Mouse (Mus musculus): ENCODE data around the gene A630095N17Rik. TPM values are rescaled to one million over a fixed set of nuclear protein-coding genes. Genes with fewer than 3 reads are reported as not detected.

A630095N17Rik gene
- polyA plus RNA-seq, 1 experiment from 2014 or later = not detected

DNA sequence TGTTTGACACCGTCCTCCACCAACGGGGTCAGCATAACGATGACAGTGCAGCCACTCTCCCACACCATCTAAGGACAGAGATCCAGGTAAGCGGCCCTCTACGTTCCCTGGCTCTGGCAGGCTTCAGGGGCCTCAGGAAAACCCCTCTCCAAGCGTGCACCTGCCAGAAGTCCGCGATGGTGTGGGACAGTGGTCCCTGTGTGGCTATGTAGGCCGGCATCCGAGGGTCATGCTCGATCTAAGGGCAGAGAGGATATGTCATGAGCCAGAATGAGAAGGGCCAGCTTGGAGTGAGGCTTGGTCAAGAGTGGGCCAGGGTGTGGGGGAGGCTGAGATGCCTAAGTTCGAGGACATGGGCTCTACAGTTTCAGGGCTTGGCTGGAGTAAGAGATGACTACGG, 20.4 kb upstream of the A630095N17Rik start:
- Histone ChIP-seq H3K9me3 (no peaks in the 10 kb centered on the region), H3K4me3 (no peak overlapping the region), H3K4me2 (replicated peaks) (no peak overlapping the region), H3K36me3 (no peaks in the 10 kb centered on the region), H3K9ac (replicated peaks) (no peak overlapping the region), H3K27me3 (no peaks in the 10 kb centered on the region), H3K27ac (replicated peaks) (no peak overlapping the region), H3K4me1 (peaks cover 35% of the 10 kb centered on the region)
- 78% methylated on average over 13 of the region's 13 CpGs for WGBS
- no peak for ATAC-seq (replicated peaks)

DNA sequence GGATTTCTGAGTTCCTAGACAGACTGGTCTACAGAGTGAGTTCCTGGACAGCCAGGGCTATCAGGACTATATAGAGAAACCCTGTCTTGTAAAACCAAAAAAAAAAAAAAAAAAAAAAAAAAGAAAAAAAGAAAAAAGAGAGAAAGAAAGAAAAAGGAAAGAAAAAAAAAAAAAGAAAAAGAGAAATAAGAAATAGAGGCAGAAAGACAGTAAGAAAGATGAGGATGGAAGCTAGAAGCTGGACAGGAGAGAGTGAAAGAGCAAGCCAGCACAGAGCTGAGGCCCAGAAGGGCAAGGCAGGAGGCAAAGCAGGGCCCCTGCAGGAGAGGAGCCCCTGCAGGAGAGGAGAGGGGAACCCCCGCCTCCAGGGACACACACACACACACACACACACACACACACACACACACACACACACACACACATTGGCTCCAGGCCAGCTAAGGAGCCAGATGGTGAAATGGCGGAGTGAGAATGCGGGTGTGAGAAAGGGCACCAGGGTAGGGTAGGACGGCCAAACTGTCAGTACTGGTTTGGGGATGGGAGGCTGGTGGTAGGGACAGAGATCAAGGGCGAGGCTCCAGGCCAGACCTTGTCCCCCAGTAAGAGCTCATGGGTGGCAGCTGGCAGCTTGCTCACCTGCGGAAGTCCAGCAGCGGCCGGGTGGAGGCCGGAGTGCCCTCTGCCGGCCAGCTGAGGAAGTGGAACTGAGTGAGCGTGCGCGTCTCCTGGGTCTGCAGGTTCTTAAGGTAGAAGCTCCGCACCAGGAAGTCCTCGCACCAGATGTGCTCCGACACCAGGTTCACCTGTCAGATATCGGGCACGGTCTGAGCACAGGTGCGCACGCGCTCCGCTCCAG, 19.4 kb upstream of the A630095N17Rik start:
- Histone ChIP-seq H3K4me2 (replicated peaks) (peak overlapping the region; percentile 48), H3K9me3 (no peaks in the 10 kb centered on the region), H3K36me3 (no peaks in the 10 kb centered on the region), H3K9ac (replicated peaks) (peak overlapping the region; percentile 22; the same call in 1 of the 2 replicates), H3K27ac (replicated peaks) (no peak overlapping the region), H3K27me3 (no peaks in the 10 kb centered on the region), H3K4me1 (peaks cover 35% of the 10 kb centered on the region), H3K4me3 (peak overlapping the region; percentile 27)
- WGBS = 3% methylated on average over 22 of the region's 22 CpGs
- 0 out of 2 replicates have a peak, but pooled peaks have one; percentile 18 for ATAC-seq (replicated peaks)

GRCm38 (mm10) chr1:75250498-75250897, 18.6 kb upstream of the A630095N17Rik start:
- ATAC-seq (replicated peaks) = no peak
- no peak overlapping the region for H3K9ac ChIP-seq (replicated peaks)
- H3K27me3 ChIP-seq = no peaks in the 10 kb centered on the region
- WGBS = 48% methylated on average over 3 of the region's 3 CpGs
- H3K4me2 ChIP-seq (replicated peaks) = no peak overlapping the region
- H3K36me3 ChIP-seq = no peaks in the 10 kb centered on the region
- no peak overlapping the region for H3K4me3 ChIP-seq
- no peaks in the 10 kb centered on the region for H3K9me3 ChIP-seq
- peak overlapping the region; percentile 4; the same call in 1 of the 2 replicates for H3K27ac ChIP-seq (replicated peaks)
- peaks cover 35% of the 10 kb centered on the region for H3K4me1 ChIP-seq

GRCm38 (mm10) chr1:75248041-75248772, 16.3 kb upstream of the A630095N17Rik start:
- no peak overlapping the region for H3K27ac ChIP-seq (replicated peaks)
- no peak overlapping the region for H3K9ac ChIP-seq (replicated peaks)
- H3K4me1 ChIP-seq = peaks cover 29% of the 10 kb centered on the region
- H3K27me3 ChIP-seq = no peaks in the 10 kb centered on the region
- no peak overlapping the region for H3K4me2 ChIP-seq (replicated peaks)
- 0 out of 2 replicates have a peak, but pooled peaks cover under 1% of the 10 kb centered on the region for H3K36me3 ChIP-seq
- H3K9me3 ChIP-seq = no peaks in the 10 kb centered on the region
- WGBS = 50% methylated on average over 9 of the region's 9 CpGs
- H3K4me3 ChIP-seq = no peak overlapping the region
- no peak for ATAC-seq (replicated peaks)

DNA sequence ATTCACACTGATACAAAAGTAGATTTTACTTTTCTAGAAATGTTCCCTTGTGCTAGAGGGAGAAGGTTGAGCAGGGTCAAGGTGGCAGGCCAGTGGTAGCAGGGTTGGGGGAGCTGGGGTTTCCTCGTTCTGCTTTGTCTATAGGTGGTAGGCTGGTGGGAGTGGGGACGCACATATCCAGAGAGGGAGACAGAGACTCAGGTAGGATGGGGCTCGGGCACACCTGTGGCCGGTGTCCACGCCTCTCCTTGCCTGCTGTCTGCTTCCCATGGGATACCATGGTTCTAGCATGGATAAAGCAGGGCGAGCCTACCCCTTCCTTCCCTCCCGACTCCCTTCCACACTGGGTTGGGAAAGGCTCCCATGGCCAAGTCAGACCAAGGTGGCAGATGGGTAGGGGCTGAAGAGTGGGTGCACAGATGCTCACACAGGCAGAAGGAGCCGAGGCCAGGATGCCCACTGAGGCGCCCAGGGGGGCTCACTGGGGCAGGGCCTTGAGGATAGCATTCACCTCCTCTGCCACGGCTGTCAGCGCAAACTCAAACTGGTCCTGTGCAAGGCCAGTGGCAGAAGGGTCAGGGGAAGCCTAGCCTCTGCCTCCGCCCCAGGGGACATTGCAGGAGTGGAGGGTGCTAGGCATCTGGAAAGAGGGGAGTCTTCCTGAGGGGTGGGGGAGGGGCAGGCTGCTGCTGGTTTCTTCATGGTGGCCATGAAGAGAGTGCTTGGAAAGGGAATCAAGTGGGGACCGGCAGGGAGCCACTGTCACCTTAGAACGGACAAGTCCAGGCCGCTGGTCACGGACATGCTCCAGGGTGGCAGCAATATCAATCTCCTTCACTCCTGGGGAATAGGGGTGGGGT, 15.4 kb upstream of the A630095N17Rik start:
- Histone ChIP-seq H3K27me3 (no peaks in the 10 kb centered on the region), H3K4me1 (peaks cover 29% of the 10 kb centered on the region), H3K9ac (replicated peaks) (no peak overlapping the region), H3K36me3 (0 out of 2 replicates have a peak, but pooled peaks cover 5% of the 10 kb centered on the region), H3K27ac (replicated peaks) (no peak overlapping the region), H3K4me3 (no peak overlapping the region), H3K9me3 (no peaks in the 10 kb centered on the region), H3K4me2 (replicated peaks) (no peak overlapping the region)
- ATAC-seq (replicated peaks) = no peak
- 78% methylated on average over 16 of the region's 16 CpGs for WGBS

GRCm38 (mm10) chr1:75244836-75245235, 12.9 kb upstream of the A630095N17Rik start:
- H3K4me3 ChIP-seq = no peak overlapping the region
- H3K9me3 ChIP-seq = no peaks in the 10 kb centered on the region
- peaks cover 16% of the 10 kb centered on the region; the same call in 1 of the 2 replicates for H3K36me3 ChIP-seq
- peak; percentile 84 for ATAC-seq (replicated peaks)
- H3K27ac ChIP-seq (replicated peaks) = no peak overlapping the region
- peaks cover 12% of the 10 kb centered on the region for H3K4me1 ChIP-seq
- no peaks in the 10 kb centered on the region for H3K27me3 ChIP-seq
- no peak overlapping the region for H3K4me2 ChIP-seq (replicated peaks)
- H3K9ac ChIP-seq (replicated peaks) = no peak overlapping the region
- WGBS = 19% methylated on average over 4 of the region's 4 CpGs

- no peak; the same call in none of the 2 replicates for ATAC-seq (replicated peaks)
- H3K27ac ChIP-seq (replicated peaks) = no peak overlapping the region
- WGBS = 89% methylated on average over 12 of the region's 12 CpGs
- peaks cover 17% of the 10 kb centered on the region; the same call in 1 of the 2 replicates for H3K36me3 ChIP-seq
- no peaks in the 10 kb centered on the region for H3K27me3 ChIP-seq
- no peak overlapping the region for H3K4me2 ChIP-seq (replicated peaks)
- no peaks in the 10 kb centered on the region for H3K9me3 ChIP-seq
- no peak overlapping the region for H3K9ac ChIP-seq (replicated peaks)
- peaks cover 12% of the 10 kb centered on the region for H3K4me1 ChIP-seq
- no peak overlapping the region for H3K4me3 ChIP-seq
Measured at GRCm38 (mm10) chr1:75244175-75244826, 12.4 kb upstream of the A630095N17Rik start.

DNA sequence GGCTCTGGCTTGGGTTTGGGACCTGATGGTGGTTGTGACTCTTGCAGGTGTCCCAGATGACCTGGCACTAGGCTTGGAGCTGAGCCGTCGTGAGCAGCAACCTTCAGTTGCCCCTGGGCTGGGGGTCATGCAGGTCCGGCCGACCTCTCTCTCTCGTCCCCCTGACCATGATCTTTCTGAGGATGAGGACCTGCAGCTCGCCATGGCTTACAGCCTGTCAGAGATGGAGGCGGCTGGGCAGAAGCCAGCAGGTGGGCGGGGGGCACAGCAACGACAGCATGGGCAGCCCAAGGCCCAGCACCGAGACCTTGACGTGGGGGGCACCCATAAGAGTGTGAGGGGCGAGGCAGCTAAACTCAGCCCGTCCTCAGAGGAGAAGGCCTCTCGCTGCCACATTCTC, 11.5 kb upstream of the A630095N17Rik start:
- H3K9ac ChIP-seq (replicated peaks) = no peak overlapping the region
- ATAC-seq (replicated peaks) = no peak
- H3K4me2 ChIP-seq (replicated peaks) = no peak overlapping the region
- H3K9me3 ChIP-seq = no peaks in the 10 kb centered on the region
- H3K4me1 ChIP-seq = peaks cover 10% of the 10 kb centered on the region
- whole genome bisulfite sequencing = 92% methylated on average over 14 of the region's 14 CpGs
- no peaks in the 10 kb centered on the region for H3K27me3 ChIP-seq
- H3K4me3 ChIP-seq = no peak overlapping the region
- H3K27ac ChIP-seq (replicated peaks) = no peak overlapping the region
- peaks cover 17% of the 10 kb centered on the region; the same call in 1 of the 2 replicates for H3K36me3 ChIP-seq

GRCm38 (mm10) chr1:75239591-75239990, 7.7 kb upstream of the A630095N17Rik start:
- 81% methylated on average over 10 of the region's 10 CpGs for WGBS
- Histone ChIP-seq H3K4me2 (replicated peaks) (no peak overlapping the region), H3K9ac (replicated peaks) (no peak overlapping the region), H3K27ac (replicated peaks) (no peak overlapping the region), H3K9me3 (no peaks in the 10 kb centered on the region), H3K4me3 (no peak overlapping the region), H3K27me3 (no peaks in the 10 kb centered on the region), H3K36me3 (peaks cover 17% of the 10 kb centered on the region; the same call in 1 of the 2 replicates), H3K4me1 (peaks cover 20% of the 10 kb centered on the region)
- no peak for ATAC-seq (replicated peaks)

DNA sequence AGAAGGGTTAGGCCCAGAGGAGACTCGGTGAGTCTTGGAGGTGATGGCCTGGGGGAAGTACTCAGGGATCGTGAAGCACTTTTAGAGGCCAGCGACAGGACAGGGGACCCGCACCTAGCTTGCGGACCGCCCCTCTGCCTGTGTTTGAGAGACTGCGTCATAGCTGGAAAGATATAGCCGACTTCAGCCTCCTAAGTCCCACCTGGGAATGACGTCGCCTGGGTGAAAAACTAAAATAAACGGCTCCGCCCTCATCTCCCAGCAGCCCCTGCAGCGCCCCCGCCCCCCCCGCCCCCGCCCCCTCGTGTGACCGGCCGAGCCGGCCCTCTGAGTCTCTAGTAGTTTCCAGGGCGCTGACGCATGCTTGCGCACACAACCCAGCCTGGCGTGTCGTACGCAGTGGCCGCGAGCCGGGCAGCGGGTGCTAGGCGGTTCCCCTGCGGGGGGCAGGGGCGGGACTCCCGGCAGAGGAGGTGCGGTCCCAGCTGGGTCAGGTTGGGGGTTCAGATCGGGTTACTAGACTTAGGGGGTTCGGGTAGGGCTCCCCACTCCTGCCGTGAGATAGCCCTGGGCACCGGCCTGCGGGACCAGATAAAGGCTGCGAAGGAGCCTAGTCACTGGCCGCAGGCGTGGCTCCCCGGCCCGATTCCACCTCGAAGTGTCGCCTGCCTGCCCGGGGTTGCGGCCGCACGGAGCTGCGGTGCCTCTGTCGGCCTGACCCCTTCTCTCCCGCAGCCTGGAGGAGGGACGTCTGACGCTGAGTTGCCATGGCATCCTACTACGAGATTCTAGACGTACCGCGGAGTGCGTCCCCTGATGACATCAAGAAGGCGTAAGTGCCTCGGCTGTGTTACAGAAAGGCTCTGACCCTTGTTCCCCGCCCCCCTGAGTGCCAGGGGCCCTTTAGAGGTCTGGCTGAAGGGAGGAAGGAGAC, 4.5 kb upstream of the A630095N17Rik start, which contains the start of gene Dnajb2:
TSS of gene Dnajb2 (plus strand) at position 290 of the 934 bp plus-strand sequence.
- WGBS = under 1% methylated on average over 64 of the region's 64 CpGs
- Histone ChIP-seq H3K9ac (replicated peaks) (peak within 1 kb of the TSS; percentile 74), H3K4me2 (replicated peaks) (peak within 1 kb of the TSS; percentile 88), H3K4me3 (peak within 1 kb of the TSS; percentile 67), H3K27me3 (0 out of 2 replicates have a peak, but pooled peaks cover 5% of the 10 kb centered on the region), H3K9me3 (no peaks in the 10 kb centered on the region), H3K4me1 (peaks cover 25% of the 10 kb centered on the region), H3K27ac (replicated peaks) (peak within 1 kb of the TSS; percentile 78), H3K36me3 (peaks cover 12% of the 10 kb centered on the region; the same call in 1 of the 2 replicates)
- ATAC-seq (replicated peaks) = peak; percentile 84
